Mouse (Mus musculus) heart, adult 2 months (tissue): ENCODE results near the gene Lgi1.

ENCODE experiments used
- EP300 ChIP-seq: fragments of 200-500 bp; IDR thresholded peaks from 2 replicates; pipeline ENCODE4 v1.6.1; 2011; ENCODE audit warnings: low read depth, low read length, control low read depth; ENCODE audit not compliant: insufficient read depth
- POLR2A ChIP-seq: fragments of 200-500 bp; IDR thresholded peaks from 2 replicates; pipeline ENCODE4 v1.6.1; 2011; ENCODE audit warnings: mild to moderate bottlenecking, low read depth, low read length, control low read depth; ENCODE audit not compliant: insufficient read depth

DNA sequence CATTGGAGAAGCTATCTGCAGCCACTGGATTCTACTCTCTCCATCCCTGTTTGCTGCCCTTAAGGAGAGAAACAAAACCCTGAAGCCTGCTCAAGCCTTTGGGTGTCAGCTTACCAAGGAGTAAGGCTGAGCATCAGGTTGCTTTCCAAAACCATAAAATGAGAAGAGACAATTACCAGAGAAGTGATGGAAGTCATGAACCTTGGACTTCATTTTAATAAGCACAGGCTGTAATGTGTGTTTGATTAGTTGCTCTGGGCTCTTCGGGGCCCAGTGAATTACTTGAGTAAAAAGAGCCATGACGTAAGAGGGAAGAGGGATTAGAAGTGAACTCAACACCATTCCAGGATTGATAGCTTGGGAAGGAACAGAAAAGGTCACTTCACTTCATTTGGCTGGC lies 18.1 kb downstream of the Lgi1 start:
- TF ChIP-seq POLR2A: no peak
- no peak for TF ChIP-seq EP300
